Mouse (Mus musculus) thymus, adult 2 months (tissue): ENCODE data around the gene Col4a2.

Experiments used
- CTCF ChIP-seq: fragments of 200-500 bp; IDR thresholded peaks from 2 replicates; pipeline ENCODE4 v1.5.1; 2012; ENCODE audit warnings: mild to moderate bottlenecking, control low read depth, low read length, moderate library complexity, borderline replicate concordance; ENCODE audit not compliant: control insufficient read depth, poor library complexity, insufficient read depth; ENCODE audit errors: extremely low read depth
- POLR2A ChIP-seq: fragments of 200-500 bp; IDR thresholded peaks from 2 replicates; pipeline ENCODE4 v1.6.1; 2012; ENCODE audit warnings: mild to moderate bottlenecking, low read length, control low read depth, moderate library complexity; ENCODE audit not compliant: control insufficient read depth, poor library complexity, insufficient read depth; ENCODE audit errors: extremely low read depth

GRCm38 (mm10) chr8:11419232-11419631 is 106.6 kb downstream of the Col4a2 start:
- TF ChIP-seq CTCF, result no peak
- TF ChIP-seq POLR2A, result no peak
